Mouse (Mus musculus): Measurements from ENCODE around the gene Adam23.

DNA sequence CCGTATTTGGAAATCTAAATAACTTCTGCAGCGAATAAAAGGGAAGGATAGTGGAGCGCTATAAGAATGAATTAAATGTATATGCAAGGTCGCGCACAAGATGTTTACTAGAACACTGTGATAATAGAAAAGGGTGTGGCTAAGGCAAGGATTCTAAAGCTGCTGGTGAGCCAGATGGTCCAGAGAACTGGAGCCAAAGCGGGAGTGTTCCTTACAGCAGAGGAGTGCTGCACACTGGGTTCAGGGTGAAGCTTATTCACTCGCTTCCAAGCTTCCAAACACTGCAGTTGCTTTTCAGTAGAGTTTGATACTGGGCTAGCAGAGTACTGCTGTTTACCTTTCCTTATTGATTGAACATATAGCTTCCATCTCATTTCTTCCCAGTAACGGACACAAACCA, 14.5 kb upstream of the Adam23 start:
- no peak for TF ChIP-seq CTCF (IDR thresholded peaks at IDR 0.05; ENCODE audit: insufficient read depth, low read length)
- TF ChIP-seq POLR2A (IDR thresholded peaks at IDR 0.05; ENCODE audit: borderline replicate concordance, extremely low read depth, low read depth, low read length) = no peak
